Mouse (Mus musculus): ENCODE data around the gene Cobl.

The Cobl gene

DNA sequence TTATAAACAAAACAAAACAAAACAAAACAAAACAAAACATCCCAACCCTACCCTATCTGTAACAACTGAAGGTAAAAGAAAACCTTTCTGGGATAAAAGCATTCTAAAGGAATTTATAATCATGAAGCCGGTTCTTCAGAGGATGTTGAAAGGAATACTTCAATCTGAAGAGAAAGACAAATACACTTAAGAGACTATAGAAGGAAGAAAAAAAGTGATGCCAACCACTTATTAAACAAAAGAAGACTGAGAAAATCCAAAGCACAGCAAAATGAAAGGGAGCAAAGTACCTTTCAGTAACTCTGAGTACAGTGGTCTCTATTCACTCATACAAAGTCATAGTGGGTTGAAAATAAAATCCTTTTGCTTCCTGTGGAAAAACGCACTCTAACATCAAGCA is 256.2 kb downstream of the Cobl start:
- DNase-seq = no peak

- peak; percentile 2 for DNase-seq
Measured at GRCm38 (mm10) chr11:12205201-12206161, 259.3 kb downstream of the Cobl start.

- no peak for DNase-seq
Measured at GRCm38 (mm10) chr11:12199441-12199840, 265.3 kb downstream of the Cobl start.

GRCm38 (mm10) chr11:12198700-12199349 is 265.9 kb downstream of the Cobl start:
- peak; percentile 7 for DNase-seq

GRCm38 (mm10) chr11:12198017-12198416 is 266.7 kb downstream of the Cobl start:
- no peak for DNase-seq

GRCm38 (mm10) chr11:12197542-12197941 is 267.2 kb downstream of the Cobl start:
- DNase-seq = no peak

- no peak for DNase-seq
Measured at GRCm38 (mm10) chr11:12195390-12195789, 269.4 kb downstream of the Cobl start.

DNA sequence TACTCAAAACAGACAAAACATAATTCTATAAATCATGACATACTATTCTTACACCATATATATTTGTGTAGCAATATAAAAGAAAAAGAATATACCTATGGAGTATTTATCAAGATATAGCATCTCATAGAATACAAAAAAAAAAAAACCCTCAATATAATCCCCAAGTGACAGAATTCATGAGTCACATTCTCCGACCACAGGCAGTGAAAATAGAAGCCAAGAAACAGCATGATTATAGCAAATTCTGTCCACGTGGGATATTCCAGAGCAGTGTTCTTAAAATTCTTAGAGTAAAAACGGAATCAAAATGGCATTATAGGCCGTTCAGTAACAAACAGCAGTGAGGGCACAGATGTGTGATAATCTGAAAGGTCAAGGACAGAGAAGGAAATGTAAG is 271.4 kb downstream of the Cobl start:
- no peak for DNase-seq

DNA sequence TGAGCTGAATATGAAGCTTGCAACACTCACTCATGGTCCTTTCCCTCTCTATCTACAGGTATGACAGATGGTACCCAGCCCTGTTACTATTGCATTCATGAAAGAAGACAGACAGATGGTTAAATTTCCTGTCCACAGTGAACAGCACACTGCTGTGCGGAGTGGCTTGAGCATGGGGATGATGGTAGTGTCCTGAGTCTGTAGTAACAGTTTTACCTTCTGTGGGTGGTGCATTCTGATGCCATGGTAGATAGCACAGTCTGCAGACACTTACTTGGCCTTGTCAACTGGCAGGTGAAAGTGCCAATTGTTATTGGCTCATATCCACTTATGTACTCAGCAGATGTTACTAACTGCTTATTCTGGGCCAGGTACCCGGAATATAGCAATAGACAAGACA is 273.4 kb downstream of the Cobl start:
- DNase-seq = no peak

DNA sequence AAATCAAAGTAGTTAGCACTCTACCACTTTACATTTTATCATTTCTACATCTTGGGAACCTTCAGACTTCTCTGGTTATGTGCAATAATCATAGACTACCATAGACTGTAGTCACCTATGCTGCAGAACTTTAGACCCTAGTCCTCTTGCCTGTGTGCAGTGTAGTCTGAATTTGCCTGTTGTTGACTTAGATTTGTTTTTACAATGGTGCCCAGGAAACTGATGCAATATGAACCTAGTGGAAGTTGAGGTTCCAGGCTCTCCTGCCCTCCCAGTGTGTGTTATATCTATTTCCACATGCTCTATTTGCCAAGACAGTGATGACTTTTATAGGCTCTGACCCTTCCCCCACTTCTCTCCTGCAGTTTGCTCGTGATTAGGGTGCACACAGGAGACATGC is 274.3 kb downstream of the Cobl start:
- DNase-seq = no peak
